Mouse (Mus musculus) ES-E14 (cell line): ENCODE data around the gene Pmepa1. TPM values are rescaled to one million over a fixed set of nuclear protein-coding genes. Genes with fewer than 3 reads are reported as not detected.
A peak's percentile ranks its signal among the peaks of the same experiment; 100 is the strongest.

ENCODE experiments used
- DNase-seq: peaks from one replicate; pipeline ENCODE4 v3.0.0-alpha.2; 2013; ENCODE audit warnings: low read depth, low spot score
- H3K27ac ChIP-seq: 2 replicates; pipeline ENCODE4 v1.5.1; 2012; ENCODE audit warnings: low read depth, mild to moderate bottlenecking, low read length, moderate library complexity, mixed read lengths; ENCODE audit not compliant: poor library complexity, insufficient read depth, severe bottlenecking
- H3K36me3 ChIP-seq: 2 replicates; pipeline ENCODE4 v1.6.1; 2012; ENCODE audit warnings: mild to moderate bottlenecking, low read length, moderate library complexity, mixed read lengths; ENCODE audit not compliant: control insufficient read depth, poor library complexity, insufficient read depth, severe bottlenecking
- H3K4me1 ChIP-seq, 2 experiments: fragments of 150-350 bp in 1 of 2; sonication (generic) in 1 of 2; 2 replicates each; pipeline ENCODE4 v1.6.1; 2012; ENCODE audit warnings: low read length in 2 of 2, mild to moderate bottlenecking in 1 of 2, mixed read lengths in 1 of 2; ENCODE audit not compliant: control insufficient read depth in 2 of 2, insufficient read depth in 2 of 2, poor library complexity in 1 of 2
- H3K4me3 ChIP-seq, 2 experiments: fragments of 150-350 bp in 1 of 2; sonication (generic) in 1 of 2; 2 replicates each; pipeline ENCODE4 v1.5.1; 2012; ENCODE audit warnings: low read length in 2 of 2, low read depth in 1 of 2, mild to moderate bottlenecking in 1 of 2, mixed read lengths in 1 of 2; ENCODE audit not compliant: insufficient read depth in 1 of 2, poor library complexity in 1 of 2, severe bottlenecking in 1 of 2
- H3K9ac ChIP-seq: 2 replicates; pipeline ENCODE4 v1.6.1; 2012; ENCODE audit warnings: low read depth, mild to moderate bottlenecking, low read length, mixed read lengths; ENCODE audit not compliant: poor library complexity, insufficient read depth, severe bottlenecking
- H3K9me3 ChIP-seq: fragments of 150-350 bp; sonication (generic); 2 replicates; pipeline ENCODE4 v1.6.1; 2012; ENCODE audit warnings: low read depth, mild to moderate bottlenecking, low read length; ENCODE audit not compliant: control insufficient read depth, insufficient read depth
- CHD2 ChIP-seq: IDR thresholded peaks from 2 replicates; pipeline ENCODE4 v1.6.1; 2014; ENCODE audit warnings: mild to moderate bottlenecking, low read depth, low read length, inconsistent platforms
- HCFC1 ChIP-seq: IDR thresholded peaks from 2 replicates; pipeline ENCODE4 v1.6.1; 2012; ENCODE audit warnings: low read length, inconsistent platforms, borderline replicate concordance; ENCODE audit not compliant: insufficient read depth
- MAFK ChIP-seq: IDR thresholded peaks from 2 replicates; pipeline ENCODE4 v1.6.1; 2014; ENCODE audit warnings: mild to moderate bottlenecking, low read depth, low read length, inconsistent platforms; ENCODE audit not compliant: insufficient read depth
- ZC3H11A ChIP-seq: IDR thresholded peaks from 2 replicates; pipeline ENCODE4 v1.6.1; 2012; ENCODE audit warnings: low read depth, mild to moderate bottlenecking, inconsistent platforms, low read length, borderline replicate concordance
- ZNF384 ChIP-seq: IDR thresholded peaks from 2 replicates; pipeline ENCODE4 v1.6.1; 2012; ENCODE audit warnings: low read depth, low read length, inconsistent platforms
- in situ Hi-C, 2 experiments: fragments of 600-800 bp; cut with MboI; formaldehyde crosslinking; loops; one replicate each; pipeline ENCODE4 v1.15.1; 2025; ENCODE audit warnings: low sequenced_read_pairs in 2 of 2, inconsistent platforms in 1 of 2; ENCODE audit not compliant: unreplicated experiment in 2 of 2
- total RNA-seq: library from RNA; depleted of rRNA; stranded (reverse); fragments of 300-350 nt; gene quantifications from 2 replicates; pipeline ENCODE4 v1.2.3, GENCODE M21; 2012

The Pmepa1 gene
- total RNA-seq, 1 experiment = 20.3 TPM

DNA sequence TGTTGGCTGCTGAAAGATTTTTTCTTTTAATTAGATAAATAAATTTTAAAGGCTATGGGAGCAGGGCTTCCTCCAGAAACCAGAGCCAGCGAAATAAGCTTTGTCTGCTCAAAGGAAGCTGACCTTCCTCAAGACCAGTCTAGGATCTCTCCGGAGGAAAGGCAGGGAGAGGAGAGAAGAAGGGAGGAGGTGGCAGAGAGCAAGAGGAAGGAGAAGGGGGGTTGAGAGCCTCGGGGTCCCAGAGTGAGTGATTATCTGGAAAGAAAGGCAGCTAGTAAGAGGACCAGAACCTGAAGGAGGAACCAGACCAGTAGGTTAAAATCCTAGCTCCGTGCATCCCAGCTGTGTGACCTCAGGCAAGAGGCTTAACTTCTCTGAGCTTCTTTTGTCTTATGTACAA, 31.7 kb upstream of the Pmepa1 start:
- H3K27ac ChIP-seq = no peak overlapping the region
- no peak for DNase-seq

DNA sequence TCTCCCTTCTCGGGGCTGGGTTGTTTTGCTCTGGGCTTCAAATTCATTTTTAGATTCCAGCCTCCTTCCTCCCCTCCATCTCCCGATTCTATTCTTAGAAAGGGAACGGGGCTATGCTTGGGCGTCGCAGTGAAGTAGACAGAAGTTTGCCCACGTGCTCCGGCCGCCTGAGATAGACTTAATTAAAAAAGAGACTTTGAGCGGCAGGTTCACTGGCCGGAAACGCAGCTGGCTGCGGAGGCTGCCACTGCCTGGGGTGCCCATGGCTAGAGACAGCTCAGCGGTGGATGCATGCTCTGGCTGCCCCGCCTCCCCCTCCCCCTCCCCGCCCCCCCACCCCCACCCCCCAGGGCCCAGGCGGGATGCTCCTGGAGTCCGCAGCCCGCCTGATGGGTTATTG, 31.2 kb upstream of the Pmepa1 start:
- Histone ChIP-seq H3K4me1 (peaks cover 9 to 26% of the 10 kb centered on the region in 2 experiments; a peak in 3 of 4 replicates), H3K36me3 (no peaks in the 10 kb centered on the region), H3K27ac (no peak overlapping the region), H3K9ac (no peak overlapping the region), H3K9me3 (no peaks in the 10 kb centered on the region), H3K4me3 (no peak overlapping the region)
- in situ Hi-C loops = no loop called here
- no peak for TF ChIP-seq HCFC1
- TF ChIP-seq ZNF384 = no peak
- TF ChIP-seq CHD2 = no peak
- TF ChIP-seq ZC3H11A = no peak
- no peak for TF ChIP-seq MAFK
- no peak for DNase-seq

More for the DNA sequence above, 31.7 kb upstream of the Pmepa1 start:
- Histone ChIP-seq H3K9ac (no peak overlapping the region), H3K4me3 (no peak overlapping the region), H3K4me1 (peaks cover 9 to 26% of the 10 kb centered on the region in 2 experiments; a peak in 3 of 4 replicates), H3K9me3 (no peaks in the 10 kb centered on the region), H3K36me3 (no peaks in the 10 kb centered on the region)
- in situ Hi-C loops = no loop called here
- no peak for TF ChIP-seq CHD2
- TF ChIP-seq MAFK = no peak
- no peak for TF ChIP-seq ZC3H11A
- no peak for TF ChIP-seq HCFC1
- no peak for TF ChIP-seq ZNF384

DNA sequence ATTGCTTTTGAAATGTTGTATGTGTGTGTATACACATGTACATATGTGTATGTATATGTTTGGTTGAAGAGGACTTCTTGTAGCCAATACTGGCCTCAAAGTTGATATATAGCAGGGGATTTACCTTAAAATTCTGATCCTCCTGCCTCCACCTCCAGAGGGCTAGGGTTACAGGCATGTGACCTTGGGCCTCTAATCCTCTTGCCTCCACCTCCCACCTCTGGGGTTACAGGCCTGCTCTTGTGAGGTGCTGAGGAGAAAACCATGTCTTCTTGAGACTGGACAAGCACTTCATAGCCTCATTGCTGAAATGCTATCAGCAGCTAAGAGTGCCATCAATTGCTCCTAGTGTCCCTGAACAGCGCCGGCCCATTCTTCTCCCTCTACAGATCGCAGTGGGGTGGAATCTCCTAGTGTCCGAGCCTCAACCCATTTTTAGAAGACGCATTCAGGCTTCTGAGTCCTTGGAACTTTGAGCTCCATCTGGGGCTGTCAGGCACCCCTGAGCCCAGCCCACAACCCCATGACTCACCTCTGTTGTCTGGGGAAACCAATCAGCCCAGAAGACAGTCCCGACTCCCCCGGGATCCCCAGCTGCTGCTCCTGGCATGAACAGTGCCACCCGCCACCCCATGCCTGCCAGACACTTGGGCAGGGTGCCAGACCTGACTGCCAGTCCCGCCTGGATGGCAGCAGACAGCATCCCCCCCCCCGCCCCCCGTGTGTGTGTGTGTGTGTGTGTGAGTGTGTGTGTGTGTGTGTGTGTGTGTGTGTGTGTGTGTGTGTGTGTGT, 30.6 kb upstream of the Pmepa1 start:
- Histone ChIP-seq H3K9ac (no peak overlapping the region), H3K4me3 (no peak overlapping the region), H3K4me1 (peaks cover 9 to 26% of the 10 kb centered on the region in 2 experiments; a peak in 3 of 4 replicates), H3K9me3 (no peaks in the 10 kb centered on the region), H3K27ac (no peak overlapping the region), H3K36me3 (no peaks in the 10 kb centered on the region)
- no peak for TF ChIP-seq ZNF384
- TF ChIP-seq MAFK = no peak
- TF ChIP-seq HCFC1 = no peak
- no peak for TF ChIP-seq CHD2
- no peak for TF ChIP-seq ZC3H11A
- no peak for DNase-seq
- in situ Hi-C loops = no loop called here

- Histone ChIP-seq H3K9me3 (no peaks in the 10 kb centered on the region), H3K36me3 (no peaks in the 10 kb centered on the region), H3K27ac (no peak overlapping the region; the same call in 1 of the 2 replicates), H3K4me3 (no peak overlapping the region), H3K4me1 (peaks cover 12 to 32% of the 10 kb centered on the region in 2 experiments; a peak in 3 of 4 replicates), H3K9ac (no peak overlapping the region)
- in situ Hi-C loops = no loop called here
- DNase-seq = peak; percentile 38
- TF ChIP-seq HCFC1 = no peak
- TF ChIP-seq ZNF384 = no peak
- no peak for TF ChIP-seq CHD2
- TF ChIP-seq ZC3H11A = no peak
- TF ChIP-seq MAFK = no peak
Measured at GRCm38 (mm10) chr2:173305011-173305410, 28.7 kb upstream of the Pmepa1 start.
